Mouse (Mus musculus) ES-E14 (cell line): ENCODE data around the gene Bdkrb2. TPM values are rescaled to one million over a fixed set of nuclear protein-coding genes. Genes with fewer than 3 reads are reported as not detected.

ENCODE experiments used
- DNase-seq: peaks from one replicate; pipeline ENCODE4 v3.0.0-alpha.2; 2013; ENCODE audit warnings: low read depth, low spot score
- H3K27ac ChIP-seq: 2 replicates; pipeline ENCODE4 v1.5.1; 2012; ENCODE audit warnings: low read depth, mild to moderate bottlenecking, low read length, moderate library complexity, mixed read lengths; ENCODE audit not compliant: poor library complexity, insufficient read depth, severe bottlenecking
- H3K36me3 ChIP-seq: 2 replicates; pipeline ENCODE4 v1.6.1; 2012; ENCODE audit warnings: mild to moderate bottlenecking, low read length, moderate library complexity, mixed read lengths; ENCODE audit not compliant: control insufficient read depth, poor library complexity, insufficient read depth, severe bottlenecking
- H3K4me1 ChIP-seq, 2 experiments: fragments of 150-350 bp in 1 of 2; sonication (generic) in 1 of 2; 2 replicates each; pipeline ENCODE4 v1.6.1; 2012; ENCODE audit warnings: low read length in 2 of 2, mild to moderate bottlenecking in 1 of 2, mixed read lengths in 1 of 2; ENCODE audit not compliant: control insufficient read depth in 2 of 2, insufficient read depth in 2 of 2, poor library complexity in 1 of 2
- H3K4me3 ChIP-seq, 2 experiments: fragments of 150-350 bp in 1 of 2; sonication (generic) in 1 of 2; 2 replicates each; pipeline ENCODE4 v1.5.1; 2012; ENCODE audit warnings: low read length in 2 of 2, low read depth in 1 of 2, mild to moderate bottlenecking in 1 of 2, mixed read lengths in 1 of 2; ENCODE audit not compliant: insufficient read depth in 1 of 2, poor library complexity in 1 of 2, severe bottlenecking in 1 of 2
- H3K9ac ChIP-seq: 2 replicates; pipeline ENCODE4 v1.6.1; 2012; ENCODE audit warnings: low read depth, mild to moderate bottlenecking, low read length, mixed read lengths; ENCODE audit not compliant: poor library complexity, insufficient read depth, severe bottlenecking
- H3K9me3 ChIP-seq: fragments of 150-350 bp; sonication (generic); 2 replicates; pipeline ENCODE4 v1.6.1; 2012; ENCODE audit warnings: low read depth, mild to moderate bottlenecking, low read length; ENCODE audit not compliant: control insufficient read depth, insufficient read depth
- CHD2 ChIP-seq: IDR thresholded peaks from 2 replicates; pipeline ENCODE4 v1.6.1; 2014; ENCODE audit warnings: mild to moderate bottlenecking, low read depth, low read length, inconsistent platforms
- HCFC1 ChIP-seq: IDR thresholded peaks from 2 replicates; pipeline ENCODE4 v1.6.1; 2012; ENCODE audit warnings: low read length, inconsistent platforms, borderline replicate concordance; ENCODE audit not compliant: insufficient read depth
- MAFK ChIP-seq: IDR thresholded peaks from 2 replicates; pipeline ENCODE4 v1.6.1; 2014; ENCODE audit warnings: mild to moderate bottlenecking, low read depth, low read length, inconsistent platforms; ENCODE audit not compliant: insufficient read depth
- ZC3H11A ChIP-seq: IDR thresholded peaks from 2 replicates; pipeline ENCODE4 v1.6.1; 2012; ENCODE audit warnings: low read depth, mild to moderate bottlenecking, inconsistent platforms, low read length, borderline replicate concordance
- ZNF384 ChIP-seq: IDR thresholded peaks from 2 replicates; pipeline ENCODE4 v1.6.1; 2012; ENCODE audit warnings: low read depth, low read length, inconsistent platforms
- in situ Hi-C, 2 experiments: fragments of 600-800 bp; cut with MboI; formaldehyde crosslinking; loops; one replicate each; pipeline ENCODE4 v1.15.1; 2025; ENCODE audit warnings: low sequenced_read_pairs in 2 of 2, inconsistent platforms in 1 of 2; ENCODE audit not compliant: unreplicated experiment in 2 of 2
- total RNA-seq: library from RNA; depleted of rRNA; stranded (reverse); fragments of 300-350 nt; gene quantifications from 2 replicates; pipeline ENCODE4 v1.2.3, GENCODE M21; 2012

The Bdkrb2 gene
- total RNA-seq, 1 experiment = 1.2 TPM

DNA sequence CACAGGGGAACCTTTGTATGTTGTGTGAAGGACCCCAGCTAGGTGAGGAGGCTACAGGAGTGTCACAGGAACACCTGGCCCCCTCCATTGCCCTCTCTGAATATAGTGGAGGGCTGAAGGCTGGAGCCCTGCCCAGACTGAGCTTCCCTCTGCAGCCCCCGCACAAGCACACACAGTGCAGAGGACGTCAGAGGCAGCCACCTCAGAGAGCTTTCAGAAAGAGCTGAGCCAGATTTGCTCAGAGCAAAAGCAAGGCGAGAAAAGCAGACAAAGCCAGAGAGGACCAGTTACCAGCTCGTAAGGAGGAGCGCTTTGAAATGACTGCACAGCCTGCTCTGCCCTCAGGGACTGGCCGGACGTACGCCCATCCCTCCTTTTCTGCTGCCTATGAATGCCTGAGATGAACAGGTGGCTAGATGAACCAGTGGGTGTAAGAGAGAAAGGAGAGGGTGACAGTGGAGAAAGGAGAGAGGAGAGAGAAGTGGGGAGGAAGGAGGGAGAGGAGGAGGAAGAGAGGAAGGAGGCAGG is 2.0 kb upstream of the Bdkrb2 start:
- TF ChIP-seq CHD2 (no peak), HCFC1 (no peak), MAFK (no peak), ZNF384 (no peak), ZC3H11A (no peak)
- no peaks in the 10 kb centered on the region for H3K9me3 ChIP-seq
- H3K9ac ChIP-seq = no peak overlapping the region
- H3K36me3 ChIP-seq = no peaks in the 10 kb centered on the region
- no peak for DNase-seq
- in situ Hi-C loops = no loop called here
- H3K4me1 ChIP-seq = peaks cover 6 to 12% of the 10 kb centered on the region in 2 experiments; a peak in 3 of 4 replicates
- H3K27ac ChIP-seq = no peak overlapping the region
- no peak overlapping the region for H3K4me3 ChIP-seq

DNA sequence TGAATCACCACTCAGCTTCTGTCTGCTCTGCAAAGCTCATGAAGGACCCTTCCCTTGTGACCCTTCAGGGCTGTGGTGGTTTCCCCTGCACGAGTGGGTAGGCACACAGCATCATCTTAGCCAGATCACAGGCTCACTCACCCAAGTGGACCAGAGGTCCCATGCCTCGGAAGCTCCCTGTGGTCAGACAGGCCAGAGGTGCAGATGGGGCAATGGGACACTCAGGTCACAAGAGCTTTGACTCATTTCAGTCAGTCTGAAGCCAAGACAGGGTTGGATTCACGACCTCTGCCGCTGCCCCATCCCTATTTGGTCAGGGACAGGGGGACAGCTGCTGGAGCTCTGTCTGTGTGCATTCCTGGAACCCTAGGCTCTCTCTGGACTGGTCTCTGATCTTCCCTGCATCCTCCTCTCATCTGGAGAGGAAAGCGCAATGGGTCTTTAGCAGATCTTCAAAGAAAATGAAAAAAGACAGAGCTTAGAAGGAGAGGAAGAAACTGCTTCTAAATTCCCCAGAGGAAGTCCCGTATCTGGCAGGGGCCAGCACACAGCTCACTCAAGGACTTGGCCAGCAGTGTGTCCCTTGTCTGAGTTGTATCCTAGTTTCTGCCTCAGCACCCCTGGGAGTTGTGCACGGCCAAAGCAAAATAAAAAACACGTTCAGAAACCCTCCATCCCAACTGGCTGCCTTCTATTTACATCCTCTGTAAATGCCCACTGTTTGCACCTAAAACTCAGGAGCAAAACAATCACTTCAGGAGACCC is 788 bp upstream of the Bdkrb2 start:
- no peak for DNase-seq
- in situ Hi-C loops = no loop called here
- Histone ChIP-seq H3K9ac (no peak overlapping the region), H3K27ac (no peak overlapping the region), H3K4me1 (peaks cover 6 to 12% of the 10 kb centered on the region in 2 experiments; a peak in 3 of 4 replicates), H3K9me3 (no peaks in the 10 kb centered on the region), H3K36me3 (no peaks in the 10 kb centered on the region), H3K4me3 (peak overlapping the region in 1 of 2 experiments; percentile 59; a peak in 2 of 4 replicates)
- TF ChIP-seq MAFK (no peak), ZNF384 (no peak), CHD2 (no peak), HCFC1 (no peak), ZC3H11A (no peak)

DNA sequence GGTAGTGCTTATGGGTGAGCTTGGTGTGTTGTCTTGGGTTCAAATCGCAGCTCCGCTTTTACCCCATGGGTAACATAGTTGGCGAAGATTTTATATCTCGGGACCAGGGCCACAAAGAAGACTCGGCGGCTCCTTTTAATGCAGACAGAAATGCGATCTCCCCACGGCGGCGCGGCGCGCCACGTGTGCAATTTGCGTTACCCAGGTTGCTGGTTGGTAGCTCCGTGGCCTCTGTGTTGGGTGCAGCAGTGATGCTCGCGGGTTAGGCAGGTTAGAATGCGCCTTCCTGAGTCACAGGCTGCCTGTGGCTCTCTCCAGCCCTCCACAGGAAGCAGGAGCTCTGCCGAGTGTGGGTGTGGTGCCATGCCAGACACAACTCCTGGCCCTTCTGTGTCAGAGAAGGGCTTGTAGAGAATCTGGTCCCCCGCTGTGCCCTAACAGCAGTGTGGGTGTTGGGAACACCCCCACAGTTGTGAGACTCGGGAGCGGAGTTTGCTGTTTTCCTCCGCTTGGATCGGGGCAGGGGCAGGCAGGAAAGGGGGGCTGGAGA is 775 bp downstream of the Bdkrb2 start:
- no peak overlapping the region for H3K27ac ChIP-seq
- in situ Hi-C loops = no loop called here
- peak; percentile 39 for DNase-seq

DNA sequence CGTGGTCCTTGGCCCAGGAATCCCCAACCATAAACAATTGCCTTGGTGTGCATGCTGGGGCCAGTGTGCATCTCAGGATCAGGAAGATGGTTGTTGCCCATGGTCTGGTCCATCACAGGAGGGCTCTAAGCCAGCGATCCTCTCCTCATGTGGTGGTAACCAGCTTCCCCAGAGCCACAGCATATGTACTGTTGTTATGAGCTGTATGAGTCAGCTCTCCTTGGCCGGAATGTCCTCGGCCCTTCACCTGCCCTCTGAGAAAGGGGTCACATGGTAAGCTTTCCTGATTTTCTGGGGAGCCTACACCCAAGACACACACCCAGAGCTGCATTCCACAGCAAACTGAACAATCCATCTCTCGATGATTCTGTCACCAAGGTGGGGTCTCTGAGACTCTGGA is 2.2 kb downstream of the Bdkrb2 start:
- Histone ChIP-seq H3K9me3 (no peaks in the 10 kb centered on the region), H3K36me3 (no peaks in the 10 kb centered on the region), H3K27ac (no peak overlapping the region), H3K4me3 (no peak overlapping the region), H3K4me1 (peaks cover 6 to 13% of the 10 kb centered on the region in 2 experiments; a peak in 3 of 4 replicates), H3K9ac (no peak overlapping the region)
- TF ChIP-seq CHD2 (no peak), HCFC1 (no peak)
- in situ Hi-C loops = no loop called here
- no peak for DNase-seq

More for the DNA sequence above, 775 bp downstream of the Bdkrb2 start:
- Histone ChIP-seq H3K4me3 (peak overlapping the region; percentile 44 to 59), H3K9ac (no peak overlapping the region), H3K4me1 (peaks cover 6 to 12% of the 10 kb centered on the region in 2 experiments; a peak in 3 of 4 replicates), H3K36me3 (no peaks in the 10 kb centered on the region), H3K9me3 (no peaks in the 10 kb centered on the region)
- TF ChIP-seq MAFK (no peak), HCFC1 (no peak), ZNF384 (no peak), CHD2 (no peak), ZC3H11A (no peak)
